Mouse (Mus musculus): ENCODE data around the gene Cnksr3.

- TF ChIP-seq CTCF (IDR thresholded peaks at IDR 0.05; ENCODE audit: low read depth, low read length) (no peak), TAL1 (conservative IDR thresholded peaks at IDR 0.05; ENCODE audit: low read depth, low read length) (no peak), GATA1 (IDR thresholded peaks at IDR 0.05; ENCODE audit: borderline replicate concordance, low read length) (no peak), POLR2AphosphoS5 (IDR thresholded peaks at IDR 0.05; ENCODE audit: insufficient replicate concordance, low read depth, low read length) (no peak)
Measured at GRCm38 (mm10) chr10:7211696-7212482, at the start of gene Cnksr3.

Data from G1E (cell line).